15 mouse cellular contexts compared by ENCODE assay signal in the genomic region with DNA sequence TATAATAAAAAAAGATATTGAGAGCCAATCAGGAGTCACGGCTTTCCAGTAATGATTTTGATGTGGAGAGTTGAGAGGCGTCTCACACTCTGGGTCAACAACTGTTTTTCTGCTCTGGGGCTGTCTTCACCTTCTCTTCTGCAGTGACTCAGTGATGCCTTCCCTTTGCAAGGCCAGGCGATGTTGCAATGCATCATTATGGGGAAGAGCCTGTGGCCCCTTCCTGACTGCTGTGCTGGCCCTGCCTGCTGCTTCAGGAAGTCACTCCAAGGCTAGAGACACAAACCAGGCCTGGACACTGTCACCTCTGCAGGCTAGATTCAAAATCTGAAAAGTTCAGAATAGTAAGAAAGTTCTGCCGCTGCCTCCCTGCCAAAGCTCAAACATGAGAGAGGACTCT. TPM values are rescaled to one million over a fixed set of nuclear protein-coding genes. Genes with fewer than 3 reads are reported as not detected.
DNase-seq lines count a peak whose midpoint lies in the region; ATAC-seq lines count a peak whose summit lies in the region.
"Had no signal": no experiment of that assay in that cellular context is flagged by ENCODE, and none has a peak within 500 bp of the region (broad histone marks: within the 10 kb centered on the region; RNA-seq: fewer than 3 reads in every experiment).

No protein-coding gene starts in this region.

- no peaks in the 10 kb centered on the region for H3K4me1 ChIP-seq in intestine, embryonic 16.5 days (ENCODE audit: control insufficient read depth, insufficient read depth, low read length)
- no peaks in the 10 kb centered on the region for H3K4me1 ChIP-seq in intestine, embryonic 15.5 days (replicated peaks)
- H3K4me1 ChIP-seq in brown adipose tissue, adult 24 weeks (ENCODE audit: control insufficient read depth, insufficient read depth, insufficient read length, low read length), result no peaks in the 10 kb centered on the region
- H3K4me1 ChIP-seq: hindbrain, embryonic 13.5 days had no signal

- peak; percentile 33 for DNase-seq in adipocyte (ENCODE audit: low spot score)
- DNase-seq in frontal cortex, postnatal 36 days (ENCODE audit: low spot score in 2 of 2), result no peak
- DNase-seq in spleen, adult 12 weeks (ENCODE audit: low spot score), result no peak
- DNase-seq in spleen, adult 18-20 months, result no peak
- DNase-seq: kidney, adult 8-10 months; right cerebral cortex, postnatal 4 days had no signal

- H3K27me3 ChIP-seq in intestine, embryonic 16.5 days (replicated peaks; ENCODE audit: control insufficient read depth, insufficient read depth, low read length), result no peaks in the 10 kb centered on the region
- H3K27me3 ChIP-seq in intestine, embryonic 15.5 days (replicated peaks), result no peaks in the 10 kb centered on the region
- H3K27me3 ChIP-seq: hindbrain, embryonic 13.5 days had no signal

- H3K4me3 ChIP-seq in intestine, embryonic 16.5 days (ENCODE audit: low read length), result no peak overlapping the region
- no peak overlapping the region for H3K4me3 ChIP-seq in intestine, embryonic 15.5 days (replicated peaks)
- no peak overlapping the region for H3K4me3 ChIP-seq in brown adipose tissue, adult 24 weeks (ENCODE audit: insufficient read depth, low read depth, low read length)
- H3K4me3 ChIP-seq: erythroblast, embryonic 14.5 days; hindbrain, embryonic 13.5 days; layer of hippocampus, adult 2 months had no signal

- H3K36me3 ChIP-seq in intestine, embryonic 16.5 days (ENCODE audit: control insufficient read depth, insufficient read depth, low read length), result no peaks in the 10 kb centered on the region
- no peaks in the 10 kb centered on the region for H3K36me3 ChIP-seq in intestine, embryonic 15.5 days
- H3K36me3 ChIP-seq: hindbrain, embryonic 13.5 days had no signal

- no peak overlapping the region for H3K4me2 ChIP-seq in intestine, embryonic 16.5 days (ENCODE audit: low read depth, low read length)
- H3K4me2 ChIP-seq in intestine, embryonic 15.5 days (replicated peaks), result no peak overlapping the region
- H3K4me2 ChIP-seq: hindbrain, embryonic 13.5 days; midbrain, embryonic 11.5 days had no signal

- no peaks in the 10 kb centered on the region for H3K9me3 ChIP-seq in intestine, embryonic 16.5 days (ENCODE audit: control insufficient read depth, low read length)
- H3K9me3 ChIP-seq in intestine, embryonic 15.5 days, result no peaks in the 10 kb centered on the region
- H3K9me3 ChIP-seq: G1E; hindbrain, embryonic 13.5 days had no signal

- no peak overlapping the region for H3K27ac ChIP-seq in intestine, embryonic 16.5 days (ENCODE audit: low read length)
- H3K27ac ChIP-seq in intestine, embryonic 15.5 days, result no peak overlapping the region
- H3K27ac ChIP-seq in brown adipose tissue, adult 24 weeks (replicated peaks; ENCODE audit: low read depth, low read length), result peak overlapping the region; percentile 74
- H3K27ac ChIP-seq: hindbrain, embryonic 13.5 days; layer of hippocampus, adult 2 months had no signal

- ATAC-seq in intestine, embryonic 16.5 days, result 0 out of 2 replicates have a peak, but pooled peaks have one; percentile 21
- no peak for ATAC-seq in intestine, embryonic 15.5 days
- ATAC-seq in megakaryocyte, adult 5-6 weeks (ENCODE audit: poor library complexity, severe bottlenecking), result peak; percentile 92

- H3K9ac ChIP-seq in intestine, embryonic 16.5 days (ENCODE audit: low read depth, low read length), result no peak overlapping the region
- H3K9ac ChIP-seq in intestine, embryonic 15.5 days, result no peak overlapping the region
- H3K9ac ChIP-seq: hindbrain, embryonic 13.5 days had no signal

- 75% methylated on average over 4 of the region's 4 CpGs for WGBS in intestine, embryonic 16.5 days
- 76% methylated on average over 4 of the region's 4 CpGs for WGBS in intestine, embryonic 15.5 days

RNA-seq across cellular contexts. Expression of gene Emilin2, which starts 11.9 kb away (rescaled TPM):
- 1.7 and 2.4 TPM in 2 replicates for polyA plus RNA-seq in intestine, embryonic 16.5 days (2015; fragmentation: Nextera tagmentation; extraction: Ambion mirVana)
- 2.6 and 2.7 TPM in 2 replicates for polyA plus RNA-seq in intestine, embryonic 15.5 days (2015; fragmentation: Nextera tagmentation; extraction: Ambion mirVana)
- 6.3 and 10.4 TPM in 2 replicates for polyA plus RNA-seq in brown adipose tissue, adult 24 weeks (2012; ENCODE audit: insufficient read depth, insufficient read length, missing spikeins)
- 152 and 159 TPM in 2 replicates for total RNA-seq in megakaryocyte, adult 5-6 weeks (2015)
- 244 and 250 TPM in 2 replicates for total RNA-seq in megakaryocyte, adult 5-6 weeks (2017)
